Mouse (Mus musculus): ENCODE data around the gene Psmb7. TPM values are rescaled to one million over a fixed set of nuclear protein-coding genes. Genes with fewer than 3 reads are reported as not detected.

The Psmb7 gene
- total RNA-seq, 2 experiments from 2014 or later, result 205 to 234 TPM

DNA sequence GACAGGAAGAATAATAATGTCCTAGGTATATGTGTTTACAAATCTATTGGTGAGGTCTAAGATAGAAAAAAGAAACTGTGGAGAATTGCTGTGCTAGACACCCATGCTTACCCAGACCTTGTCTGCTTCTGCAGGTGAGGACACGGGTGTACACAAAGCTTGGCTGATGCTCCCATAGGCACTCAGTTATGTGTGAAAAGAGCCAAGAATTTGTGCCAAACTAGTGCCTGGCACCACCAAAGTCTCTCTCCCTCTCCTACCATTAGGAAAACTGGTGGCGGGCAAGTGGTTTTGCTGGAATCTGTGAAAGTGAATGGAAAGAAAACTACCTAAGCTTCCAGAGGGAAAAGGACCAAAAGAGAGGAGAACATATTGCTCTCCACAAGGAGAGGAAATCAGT is 45.5 kb downstream of the Psmb7 start:
- no peak for DNase-seq (ENCODE audit: extremely low spot score in 1 of 2, low spot score in 1 of 2)

DNA sequence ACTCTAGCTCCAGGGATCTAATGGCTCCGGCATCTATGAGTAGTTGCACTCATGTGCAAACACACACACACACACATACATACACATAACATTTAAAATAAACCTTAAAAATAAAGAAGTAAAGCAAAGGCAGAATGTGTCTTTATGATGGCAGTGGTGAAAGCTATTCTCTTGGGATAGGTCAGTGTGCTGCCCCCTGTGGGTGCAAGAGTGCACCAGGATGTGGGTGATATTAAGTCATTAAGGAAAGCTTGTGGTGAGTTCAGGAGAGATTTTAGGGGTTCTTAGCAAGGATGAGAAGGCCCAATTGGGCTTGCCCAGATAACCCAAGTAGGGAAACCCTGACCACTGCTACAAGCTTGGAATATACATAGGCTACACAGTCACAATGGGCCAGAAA is 46.0 kb downstream of the Psmb7 start:
- no peak for DNase-seq (ENCODE audit: extremely low spot score in 1 of 2, low spot score in 1 of 2)

DNA sequence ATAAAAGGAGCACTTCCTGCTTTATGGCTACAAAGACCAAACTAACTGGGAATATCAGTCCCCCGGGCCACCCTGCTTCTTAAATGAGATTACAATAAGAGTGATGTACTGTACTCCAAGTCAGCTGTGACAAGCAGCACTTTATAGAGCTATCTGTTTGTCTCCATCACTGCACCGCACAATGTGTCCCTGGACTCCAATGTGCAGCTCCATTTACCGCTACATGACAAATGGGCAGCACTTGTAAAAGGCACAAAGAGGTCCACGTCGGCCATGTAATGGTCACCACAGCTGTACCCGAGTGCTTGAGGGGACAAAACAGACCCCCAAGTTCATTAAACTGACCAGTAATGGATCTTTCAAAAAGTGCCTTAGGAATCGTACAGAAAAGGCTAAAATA is 49.0 kb downstream of the Psmb7 start:
- DNase-seq (ENCODE audit: extremely low spot score in 1 of 2, low spot score in 1 of 2), result no peak

DNA sequence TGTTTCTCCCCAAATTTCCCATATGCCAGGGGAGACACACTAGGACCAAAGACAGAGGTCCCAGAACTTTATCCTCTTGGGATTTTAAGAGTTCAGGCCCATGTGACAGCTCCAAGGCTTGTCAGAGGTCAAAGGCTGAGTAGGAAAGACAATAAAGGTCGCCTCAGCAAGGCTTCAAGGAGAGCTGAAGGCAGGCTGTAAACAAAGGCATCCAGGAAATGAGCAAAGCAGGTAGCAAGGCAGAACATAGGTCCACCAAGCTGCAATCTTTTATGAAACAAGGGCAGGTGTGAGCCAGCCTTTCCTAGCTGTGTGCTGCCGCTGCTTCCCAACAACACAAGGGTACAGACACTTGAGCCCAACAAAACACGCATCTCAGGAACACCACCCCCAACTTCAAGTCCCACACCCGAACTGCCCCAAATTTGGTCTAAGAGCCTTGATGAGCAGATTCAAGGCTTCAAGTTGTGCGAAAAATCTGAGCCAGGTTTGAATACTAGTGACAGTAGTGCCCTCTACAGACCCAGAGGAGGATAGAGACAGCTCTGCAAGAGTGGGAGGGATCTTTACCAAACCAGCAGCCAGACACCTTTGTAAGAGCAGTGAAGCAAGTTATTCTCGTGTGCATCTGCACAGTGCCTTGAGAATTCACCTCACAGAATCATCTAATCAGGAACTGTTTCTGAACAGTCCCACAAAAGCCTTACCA is 52.0 kb downstream of the Psmb7 start:
- DNase-seq (ENCODE audit: extremely low spot score in 1 of 2, low spot score in 1 of 2), result no peak

DNA sequence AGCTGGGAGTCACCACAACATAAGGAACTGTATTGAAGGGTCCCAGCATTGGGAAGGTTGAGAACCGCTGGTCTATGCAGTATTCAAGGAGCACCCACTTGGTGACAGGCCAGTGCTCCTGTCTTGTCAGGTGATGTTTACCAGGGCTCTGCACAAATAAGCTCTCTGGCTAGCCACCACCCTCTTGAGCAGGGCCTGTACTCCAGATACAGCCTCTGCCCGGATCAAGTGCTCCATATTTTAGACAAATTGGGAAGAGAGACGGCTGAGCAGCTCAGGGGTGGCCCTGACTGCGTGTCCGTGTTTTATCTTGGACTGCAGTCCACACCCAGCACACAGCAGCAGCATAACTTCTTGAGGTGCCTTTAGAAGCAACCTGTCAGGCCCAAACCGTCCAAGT is 57.2 kb downstream of the Psmb7 start:
- DNase-seq (ENCODE audit: extremely low spot score in 1 of 2, low spot score in 1 of 2), result no peak

DNA sequence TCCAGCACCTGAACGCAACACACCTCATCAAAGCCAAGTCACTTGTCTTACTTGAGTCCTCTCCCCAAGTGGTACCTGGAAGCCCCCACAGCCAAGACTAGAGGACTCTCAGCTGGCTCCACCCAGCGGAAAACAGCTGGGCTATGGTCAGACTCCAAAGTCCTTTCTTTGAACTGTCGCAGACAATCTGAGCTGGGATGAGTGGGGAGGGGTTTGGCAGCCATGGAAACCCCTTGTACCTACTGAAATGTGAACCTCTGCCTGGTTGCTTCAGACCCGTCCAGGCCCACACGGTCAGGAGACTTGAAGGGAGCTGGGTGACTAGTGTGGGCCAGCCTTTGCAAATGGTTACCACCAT is 58.5 kb downstream of the Psmb7 start:
- no peak for DNase-seq (ENCODE audit: extremely low spot score in 1 of 2, low spot score in 1 of 2)

DNA sequence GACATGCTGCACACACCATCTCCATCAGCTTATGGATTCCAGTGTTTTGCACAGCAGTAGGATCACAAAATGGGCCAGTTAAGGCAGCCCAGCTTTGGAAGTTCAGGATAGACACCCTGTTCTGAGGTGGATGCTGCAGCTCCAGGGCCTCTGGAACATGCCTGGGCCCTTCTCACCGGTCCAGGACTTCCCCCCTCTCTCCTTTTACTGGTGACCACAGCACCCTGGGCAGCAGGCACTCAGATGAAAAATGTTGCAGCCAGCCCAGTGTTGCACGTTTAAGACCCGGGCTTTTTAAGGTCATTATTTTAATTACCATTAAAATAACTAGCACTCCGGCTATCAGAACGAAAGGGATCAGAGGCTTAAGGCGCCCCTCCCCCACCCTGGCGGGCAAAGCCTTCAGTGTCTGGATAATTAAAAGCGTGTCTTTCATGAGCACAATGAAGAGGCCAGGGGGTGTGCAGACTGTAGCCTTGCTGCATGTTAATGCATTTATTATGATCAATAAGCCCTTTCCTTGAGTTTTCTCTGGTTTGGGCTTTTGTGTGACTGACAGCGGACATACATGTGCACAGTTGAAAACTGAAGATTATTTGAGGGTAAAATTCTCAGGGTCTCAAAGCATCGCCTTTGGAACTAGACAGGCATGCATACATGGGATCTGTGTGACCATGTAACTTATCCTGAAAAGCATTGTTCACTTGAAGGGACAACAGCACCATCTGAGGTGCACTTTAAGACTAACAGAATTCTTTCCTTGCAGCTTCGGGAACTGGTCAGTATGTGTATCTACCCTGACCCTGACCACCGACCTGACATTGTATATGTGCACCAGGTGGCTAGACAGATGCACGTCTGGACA is 59.1 kb downstream of the Psmb7 start:
- DNase-seq (ENCODE audit: extremely low spot score in 1 of 2, low spot score in 1 of 2), result no peak

DNA sequence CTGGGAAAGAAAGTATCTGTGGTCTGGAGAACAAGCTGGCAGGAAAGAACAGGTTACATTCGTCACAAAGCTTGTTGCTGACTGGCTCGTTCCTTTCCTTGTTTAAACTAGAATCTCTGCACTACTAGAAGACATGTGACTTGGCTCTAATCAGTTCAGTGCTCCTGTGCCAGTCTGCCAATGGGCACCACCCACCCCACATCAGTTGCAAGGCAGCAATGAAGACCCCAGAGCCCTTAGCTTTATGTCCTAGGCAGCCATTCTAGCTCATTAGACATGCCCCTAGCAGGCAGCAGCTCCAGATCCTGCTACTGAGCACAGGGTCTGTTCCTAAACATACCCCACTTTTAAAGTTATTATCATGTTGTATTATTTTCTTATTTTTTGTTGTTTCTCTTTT is 59.9 kb downstream of the Psmb7 start:
- DNase-seq (ENCODE audit: extremely low spot score in 1 of 2, low spot score in 1 of 2), result no peak

DNA sequence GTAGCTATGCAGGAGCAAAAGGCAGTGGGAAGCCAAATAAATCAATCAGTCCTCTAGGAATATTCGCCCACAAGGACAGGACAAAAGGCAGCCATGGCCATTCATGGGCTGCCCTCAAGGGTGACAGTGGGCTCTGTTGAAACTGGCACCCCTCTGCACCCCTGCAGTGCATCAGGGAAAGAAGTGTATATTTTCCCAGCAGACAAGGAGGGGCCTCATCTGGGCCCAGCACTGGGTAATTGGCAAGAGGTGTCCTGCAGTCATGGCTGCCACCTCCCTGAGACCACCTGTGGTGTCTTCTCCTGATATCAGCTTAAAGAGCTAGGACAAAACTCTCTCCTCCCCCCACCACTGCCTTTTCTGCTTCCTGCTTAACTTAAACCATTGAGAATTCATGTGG is 64.4 kb downstream of the Psmb7 start:
- no peak for DNase-seq (ENCODE audit: extremely low spot score in 1 of 2, low spot score in 1 of 2)

DNA sequence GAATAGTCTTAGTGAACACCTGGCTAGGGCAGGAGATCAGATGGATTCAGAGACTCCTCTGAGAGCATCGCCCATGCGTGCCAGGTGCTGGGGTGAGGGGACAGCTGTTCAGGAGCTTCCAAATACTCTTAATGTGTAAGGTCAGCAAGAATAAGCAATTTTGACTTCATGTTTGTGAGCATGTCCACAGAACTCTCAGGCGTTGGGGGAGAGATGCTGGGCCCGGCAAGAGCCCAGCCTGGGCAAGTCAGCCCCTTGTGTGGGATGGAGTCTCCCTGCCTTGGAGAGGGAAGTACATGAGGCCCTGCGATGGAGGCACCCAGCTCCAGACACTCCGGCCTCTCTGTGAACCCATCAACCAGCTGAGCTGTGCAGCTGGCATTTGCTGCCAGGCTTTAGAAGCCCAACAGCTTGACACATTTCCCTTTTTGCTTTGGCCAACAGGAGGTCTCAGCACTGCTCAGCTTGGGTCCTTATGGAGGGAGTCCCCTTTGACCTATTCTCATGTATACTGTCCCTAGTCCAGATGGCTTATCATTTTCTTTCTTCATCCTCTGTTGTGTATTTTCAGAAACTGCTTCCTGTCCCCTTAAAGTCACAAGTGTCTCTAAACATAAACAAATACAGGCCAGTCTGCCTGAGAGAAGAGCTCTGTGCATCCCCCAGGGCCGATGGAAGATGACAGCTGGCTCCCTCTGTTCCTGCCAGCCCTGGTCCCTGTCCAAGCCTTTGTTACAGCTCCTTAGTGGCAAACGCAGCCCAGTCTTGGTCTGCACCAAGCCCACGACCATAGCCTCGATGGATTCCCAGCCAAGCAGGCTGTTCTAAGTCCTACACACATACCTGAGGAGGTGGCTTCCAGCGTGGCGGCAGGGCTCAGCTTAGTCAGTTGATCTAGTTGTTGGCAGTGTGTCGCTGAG is 65.0 kb downstream of the Psmb7 start:
- DNase-seq (ENCODE audit: extremely low spot score in 1 of 2, low spot score in 1 of 2), result peak in 1 of 2 experiments; percentile 20

DNA sequence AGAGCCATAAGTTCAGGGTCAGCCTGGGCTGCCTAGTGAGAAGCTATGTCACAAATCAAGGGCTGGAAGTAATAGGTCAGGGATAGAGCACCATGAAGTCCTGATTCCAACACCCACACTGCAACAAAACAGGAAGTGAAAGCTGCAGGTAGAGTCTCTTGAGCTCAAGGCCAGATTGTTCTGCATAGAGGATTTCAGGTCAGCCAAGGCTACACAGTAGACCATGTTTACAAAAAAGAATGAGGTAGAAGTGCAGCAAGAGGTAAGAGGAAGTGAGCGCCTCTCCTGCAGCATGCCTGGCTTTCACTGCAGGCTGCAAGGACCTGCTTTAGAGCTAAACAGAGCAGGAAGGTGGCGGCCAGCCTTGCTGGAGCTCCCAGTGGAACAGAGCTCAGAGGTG is 69.2 kb downstream of the Psmb7 start:
- DNase-seq (ENCODE audit: extremely low spot score in 1 of 2, low spot score in 1 of 2), result no peak

DNA sequence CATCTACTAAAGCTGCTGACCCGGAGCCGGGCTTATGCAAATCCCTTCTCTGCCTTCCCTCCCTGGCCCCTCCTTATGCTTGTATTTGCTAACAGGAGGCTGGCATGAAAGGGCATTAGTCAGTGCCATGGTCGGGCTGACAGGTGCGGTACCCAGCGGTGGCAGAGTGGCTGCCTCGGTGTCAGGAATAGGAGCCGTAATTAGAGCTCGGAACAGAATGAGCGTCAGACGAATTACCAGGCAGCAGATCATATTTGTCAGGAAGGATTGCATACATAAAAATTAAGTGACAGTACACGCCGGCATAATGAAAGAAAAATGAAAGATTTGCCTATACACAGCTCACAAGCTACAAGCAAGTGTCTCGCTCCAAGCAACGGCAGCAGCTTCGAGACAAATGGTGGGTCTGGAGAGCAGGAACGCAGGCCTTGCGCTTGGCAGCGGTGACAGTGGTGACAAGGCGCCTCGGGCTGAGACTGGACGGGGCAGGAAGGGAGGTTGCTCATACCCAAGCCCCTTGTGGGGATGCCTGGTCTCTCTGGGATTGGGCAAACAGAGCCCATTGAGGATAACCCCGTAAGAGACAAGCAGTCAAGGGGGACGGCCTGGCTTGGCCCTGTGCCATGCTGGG is 71.8 kb downstream of the Psmb7 start:
- DNase-seq (ENCODE audit: extremely low spot score in 1 of 2, low spot score in 1 of 2), result no peak

DNA sequence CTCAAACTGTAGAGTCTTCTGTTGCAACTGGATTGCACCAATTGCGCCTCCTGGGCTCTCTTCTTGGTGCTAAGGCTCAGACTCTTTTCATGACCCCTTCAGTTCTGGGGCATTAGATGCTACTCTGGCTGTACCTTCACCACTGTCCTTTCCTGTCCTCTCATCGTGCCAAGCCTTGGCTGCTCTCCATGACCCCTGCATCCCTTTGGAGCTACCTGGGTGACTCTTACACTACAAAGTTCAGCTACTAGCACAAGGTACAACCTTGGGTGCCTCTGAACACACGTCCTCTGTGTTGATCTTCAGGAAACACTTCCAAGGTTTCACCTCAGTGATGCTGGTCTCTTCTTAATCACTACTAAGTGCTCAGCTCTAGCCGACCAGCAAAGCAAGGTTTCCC is 81.3 kb downstream of the Psmb7 start:
- DNase-seq (ENCODE audit: extremely low spot score in 1 of 2, low spot score in 1 of 2), result no peak

DNA sequence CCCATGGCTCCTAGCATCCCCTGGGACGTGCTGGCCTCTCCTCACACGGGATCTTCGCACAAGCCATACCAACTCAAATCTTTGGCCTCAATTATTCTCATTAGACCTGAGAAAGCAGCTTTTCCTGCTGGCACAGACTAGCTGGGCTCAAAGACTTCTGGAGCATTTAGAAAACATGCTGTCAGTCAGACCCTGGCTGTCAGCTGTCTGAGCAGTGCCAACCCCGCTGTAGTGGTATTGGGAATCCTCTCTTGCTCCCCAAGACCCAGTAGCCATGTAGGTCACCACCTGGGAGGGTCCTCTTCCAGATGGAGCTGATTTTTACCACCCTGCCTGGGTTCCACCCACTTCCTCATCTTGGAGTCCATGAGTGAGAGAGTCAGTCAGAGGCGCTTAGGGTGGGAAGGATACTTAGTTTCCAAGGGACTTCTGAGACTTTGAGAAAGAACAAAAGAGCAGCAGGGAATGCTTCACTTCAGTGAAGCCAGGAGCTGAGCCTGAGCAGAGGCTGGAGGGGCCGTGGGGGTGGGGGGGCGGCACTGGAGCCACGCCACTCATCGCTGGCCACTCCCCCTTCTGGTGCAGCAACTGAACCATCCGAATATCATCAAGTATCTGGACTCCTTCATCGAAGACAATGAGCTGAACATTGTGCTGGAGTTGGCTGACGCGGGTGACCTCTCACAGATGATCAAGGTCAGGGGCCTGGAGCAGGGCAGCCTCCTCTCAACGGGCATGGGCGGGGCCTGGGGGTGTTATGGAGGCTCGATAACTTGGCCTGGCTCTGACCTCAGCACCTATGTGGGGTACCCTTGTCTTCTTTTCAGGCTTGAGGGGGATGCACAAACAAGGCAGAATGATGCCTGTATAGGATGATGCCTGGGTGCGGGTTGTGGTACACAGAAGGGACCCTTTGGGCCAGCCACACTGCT is 83.3 kb downstream of the Psmb7 start:
- no peak for DNase-seq (ENCODE audit: extremely low spot score in 1 of 2, low spot score in 1 of 2)

DNA sequence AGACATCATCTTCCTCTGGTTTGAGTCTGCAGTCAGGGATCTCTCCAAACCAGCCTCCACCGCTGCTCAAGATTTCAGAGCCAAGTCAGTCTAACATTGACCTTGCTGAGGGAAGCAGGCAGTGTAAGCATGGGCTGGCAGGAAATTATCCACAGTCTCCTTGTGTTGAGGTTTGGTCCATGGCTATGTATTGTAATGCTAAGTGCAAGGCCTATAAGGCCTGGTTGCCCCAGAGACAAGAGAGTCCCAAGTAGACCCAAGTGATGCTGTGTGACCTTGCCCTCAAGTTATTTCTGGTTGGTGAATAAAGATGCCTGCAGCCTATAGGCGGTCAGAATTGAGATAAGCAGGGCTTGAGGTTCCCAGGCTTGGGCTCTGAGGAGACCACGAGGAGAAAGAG is 87.2 kb downstream of the Psmb7 start:
- DNase-seq (ENCODE audit: extremely low spot score in 1 of 2, low spot score in 1 of 2), result no peak

DNA sequence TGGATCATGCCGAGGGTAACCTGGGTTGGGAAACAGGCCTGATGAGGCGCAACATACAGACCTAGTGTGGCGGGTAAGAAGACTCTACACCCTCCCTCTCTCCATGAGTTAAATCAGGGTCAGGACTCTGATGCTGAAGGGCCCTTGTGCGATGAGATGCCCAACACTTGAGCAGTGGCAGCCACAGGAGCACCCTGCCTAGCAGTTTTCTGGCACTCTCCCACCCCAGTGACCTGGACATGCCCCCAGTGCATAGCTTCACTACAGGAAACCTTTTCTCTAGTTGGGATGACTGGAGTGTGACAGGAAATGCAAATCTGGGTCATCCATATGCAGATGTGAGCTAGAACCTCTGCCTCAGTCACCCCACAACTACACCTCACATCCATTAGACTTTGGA is 88.2 kb downstream of the Psmb7 start:
- no peak for DNase-seq (ENCODE audit: extremely low spot score in 1 of 2, low spot score in 1 of 2)

DNA sequence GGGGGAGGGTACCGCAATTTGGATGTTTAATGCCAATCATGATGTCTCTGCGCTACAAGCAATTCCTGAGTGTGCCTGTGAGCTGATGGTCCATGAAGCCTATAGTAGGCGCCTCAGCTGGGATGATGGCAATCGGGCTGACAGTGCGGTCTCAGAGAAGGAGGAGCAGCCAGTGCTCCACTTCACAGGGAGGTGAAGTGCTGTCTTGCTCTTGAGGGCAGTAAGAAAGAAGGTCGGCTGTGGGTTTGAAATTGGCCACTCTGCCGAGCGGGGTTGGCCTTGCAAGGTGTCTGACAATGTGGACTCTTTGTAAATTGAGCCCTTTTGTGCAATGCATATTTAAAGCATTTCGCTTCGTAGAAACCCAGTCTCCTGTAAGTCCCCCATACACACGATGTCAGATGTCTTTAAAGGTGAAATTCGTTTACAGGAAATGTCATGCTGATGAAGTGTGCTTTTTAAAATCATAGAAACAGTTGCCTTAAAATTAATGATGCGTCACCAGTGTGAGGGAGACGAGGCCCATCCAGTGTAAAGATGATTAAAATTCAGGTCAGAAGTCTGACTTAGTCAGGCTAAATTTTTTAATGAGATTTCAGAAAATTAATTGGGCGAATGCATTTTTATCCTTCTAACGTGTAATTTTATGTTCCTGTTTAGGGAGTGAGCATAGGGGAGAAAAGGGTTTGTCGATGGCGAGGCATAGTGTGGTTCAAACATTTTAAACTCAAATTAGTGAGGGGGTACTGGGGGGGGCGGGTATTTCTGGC is 89.5 kb downstream of the Psmb7 start:
- no peak for DNase-seq (ENCODE audit: extremely low spot score in 1 of 2, low spot score in 1 of 2)

DNA sequence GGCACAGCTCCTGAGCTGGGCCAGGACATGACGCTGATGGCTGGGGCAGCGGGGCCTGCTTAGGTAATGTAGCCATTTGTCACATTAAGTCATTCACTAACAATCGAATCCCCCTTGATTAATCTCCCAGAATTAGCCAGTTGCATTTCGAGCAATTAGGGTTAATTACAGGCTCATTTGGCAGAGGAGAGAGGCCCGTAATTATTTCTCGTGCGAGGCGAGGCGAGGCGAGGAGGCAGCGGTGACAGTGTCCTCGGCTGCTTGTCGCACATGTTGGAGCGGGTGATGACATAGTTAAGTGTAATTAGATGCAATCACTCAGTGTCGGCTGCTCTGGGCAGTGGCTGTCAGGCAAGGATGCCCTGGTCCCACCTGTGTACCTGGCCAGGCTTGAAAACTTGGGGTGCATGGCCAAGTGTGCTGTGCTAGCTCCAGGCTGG is 91.9 kb downstream of the Psmb7 start:
- DNase-seq (ENCODE audit: extremely low spot score in 1 of 2, low spot score in 1 of 2), result no peak

Measured in layer of hippocampus, postnatal 25 days (tissue).